In genomic region chr6:94013761-94014160, GRCm38 (mm10) we compare ENCODE assay signal across 28 mouse cellular contexts.
"Had no signal": no experiment of that assay in that cellular context is flagged by ENCODE, and none has a peak within 500 bp of the region (broad histone marks: within the 10 kb centered on the region; RNA-seq: fewer than 3 reads in every experiment).

No protein-coding gene starts in this region.

- DNase-seq: gastrocnemius, adult 2 months; gastrocnemius, postnatal 10 days; gastrocnemius, postnatal 25 days; heart, adult 18-20 months; heart, postnatal 14 days; heart, postnatal 4 days; kidney, adult 18-20 months; kidney, adult 8-10 months; kidney, postnatal 10 days; kidney, postnatal 25 days; kidney, postnatal 4 days; liver; liver, embryonic 13.5 days had no signal

- H3K9me3 ChIP-seq: heart, embryonic 10.5 days; heart, embryonic 13.5 days; heart, embryonic 15.5 days; hindbrain, embryonic 10.5 days; hindbrain, embryonic 12.5 days; intestine, embryonic 15.5 days; limb, embryonic 10.5 days; limb, embryonic 12.5 days; liver, embryonic 13.5 days had no signal

- ATAC-seq: hindbrain, embryonic 16.5 days; inflammation-experienced regulatory T-cells, adult 6 months; intestine, embryonic 15.5 days; intestine, postnatal 0 days had no signal

- H3K36me3 ChIP-seq: heart, embryonic 10.5 days; heart, embryonic 13.5 days; heart, embryonic 15.5 days; hindbrain, embryonic 10.5 days; hindbrain, embryonic 12.5 days; intestine, embryonic 15.5 days; limb, embryonic 10.5 days; limb, embryonic 12.5 days; liver, embryonic 13.5 days had no signal

- H3K4me1 ChIP-seq: heart, embryonic 15.5 days; liver, embryonic 13.5 days had no signal

- H3K27ac ChIP-seq: gastrocnemius, adult 2 months; heart, embryonic 10.5 days; heart, embryonic 13.5 days; heart, embryonic 15.5 days; hindbrain, embryonic 10.5 days; hindbrain, embryonic 12.5 days; hindbrain, embryonic 14.5 days; intestine, embryonic 15.5 days; layer of hippocampus, adult 2 months; left cerebral cortex, adult 2 months; limb, embryonic 10.5 days; limb, embryonic 12.5 days; liver, embryonic 13.5 days had no signal

- H3K4me3 ChIP-seq: gastrocnemius, adult 2 months; heart, embryonic 10.5 days; heart, embryonic 13.5 days; heart, embryonic 15.5 days; hindbrain, embryonic 10.5 days; hindbrain, embryonic 12.5 days; intestine, embryonic 15.5 days; layer of hippocampus, adult 2 months; left cerebral cortex, adult 2 months; limb, embryonic 10.5 days; limb, embryonic 12.5 days; liver, embryonic 13.5 days had no signal

- H3K27me3 ChIP-seq: heart, embryonic 13.5 days; heart, embryonic 15.5 days; hindbrain, embryonic 12.5 days; intestine, embryonic 15.5 days; limb, embryonic 12.5 days; liver, embryonic 13.5 days had no signal

- H3K4me2 ChIP-seq: heart, embryonic 13.5 days; heart, embryonic 15.5 days; hindbrain, embryonic 12.5 days; hindbrain, embryonic 14.5 days; intestine, embryonic 15.5 days; limb, embryonic 12.5 days; liver, embryonic 11.5 days; liver, embryonic 13.5 days had no signal

- H3K9ac ChIP-seq: heart, embryonic 13.5 days; heart, embryonic 15.5 days; hindbrain, embryonic 12.5 days; hindbrain, embryonic 14.5 days; intestine, embryonic 15.5 days; limb, embryonic 12.5 days; liver, embryonic 13.5 days had no signal
